Mouse (Mus musculus) liver, embryonic 14.5 days (tissue): ENCODE data around the gene Emx1. TPM values are rescaled to one million over a fixed set of nuclear protein-coding genes. Genes with fewer than 3 reads are reported as not detected.

ENCODE experiments used
- ATAC-seq: fragments of 200-750 bp; cut with Nextera tagmentation; 2 replicates; pipeline ENCODE4 v1.8.0; 2017; ENCODE audit warnings: moderate number of reproducible peaks, mild to moderate bottlenecking, moderate library complexity; ENCODE audit not compliant: insufficient read depth
- DNase-seq, 3 experiments: peaks; one replicate each; pipeline ENCODE4 v3.0.0-alpha.2; 2012 to 2013; ENCODE audit warnings: low read depth in 3 of 3, low spot score in 3 of 3
- H3K27ac ChIP-seq: fragments of 300-500 bp; sonication (generic); 2 replicates; pipeline ENCODE4 v1.5.1; 2014; ENCODE audit warnings: moderate library complexity, mild to moderate bottlenecking, control low read depth, inconsistent platforms
- H3K27me3 ChIP-seq: fragments of 300-500 bp; sonication (generic); 2 replicates; pipeline ENCODE4 v1.6.1; 2014; ENCODE audit warnings: mild to moderate bottlenecking, low read length, moderate library complexity; ENCODE audit not compliant: control insufficient read depth, insufficient read depth
- H3K36me3 ChIP-seq: fragments of 300-500 bp; sonication (generic); replicated peaks from 2 replicates; pipeline ENCODE4 v1.6.1; 2014; ENCODE audit warnings: low read depth; ENCODE audit not compliant: control insufficient read depth, insufficient read depth
- H3K4me1 ChIP-seq, 2 experiments: fragments of 200-500 bp in 1 of 2; fragments of 300-500 bp in 1 of 2; sonication (generic) in 1 of 2; replicated peaks; 2 replicates each; pipeline ENCODE4 v1.6.1; 2012 to 2014; ENCODE audit warnings: antibody characterized with exemption in 1 of 2, inconsistent platforms in 1 of 2, low read length in 1 of 2; ENCODE audit not compliant: control insufficient read depth in 2 of 2, insufficient read depth in 2 of 2
- H3K4me2 ChIP-seq: fragments of 300-500 bp; sonication (generic); 2 replicates; pipeline ENCODE4 v1.6.1; 2014; ENCODE audit warnings: low read depth, mild to moderate bottlenecking, control low read depth, moderate library complexity
- H3K4me3 ChIP-seq, 2 experiments: fragments of 200-500 bp in 1 of 2; fragments of 300-500 bp in 1 of 2; sonication (generic) in 1 of 2; 2 replicates each; pipeline ENCODE4 v1.5.1; 2012 to 2014; ENCODE audit warnings: low read depth in 2 of 2, low read length in 2 of 2, mild to moderate bottlenecking in 2 of 2, control low read depth in 1 of 2, inconsistent platforms in 1 of 2, moderate library complexity in 1 of 2; ENCODE audit not compliant: insufficient read depth in 1 of 2
- H3K9ac ChIP-seq: fragments of 300-500 bp; sonication (generic); replicated peaks from 2 replicates; pipeline ENCODE4 v1.6.1; 2014; ENCODE audit warnings: mild to moderate bottlenecking, control low read depth, moderate library complexity
- H3K9me3 ChIP-seq: fragments of 300-500 bp; sonication (generic); 2 replicates; pipeline ENCODE4 v1.6.1; 2016; ENCODE audit warnings: low read length, mixed read lengths; ENCODE audit not compliant: control insufficient read depth
- CTCF ChIP-seq: IDR thresholded peaks from 2 replicates; pipeline ENCODE4 v1.5.1; 2016; ENCODE audit warnings: antibody characterized with exemption, low read depth, control low read depth
- EP300 ChIP-seq: IDR thresholded peaks from 2 replicates; pipeline ENCODE4 v1.6.1; 2016; ENCODE audit warnings: antibody characterized with exemption, low read depth
- WGBS: fragments of 180-500 bp; shearing (Covaris S2); extraction: QIAGEN DNeasy Blood & Tissue Kit; methylation state at CpG from one replicate; pipeline ENCODE4 v1.1.7; 2014; ENCODE audit not compliant: insufficient replicate concordance; 5-methylcytosine and 5-hydroxymethylcytosine counted together
- polyA plus RNA-seq, 2 experiments: library from polyadenylated mRNA; depleted of rRNA in 1 of 2; stranded (reverse) in 1 of 2; unstranded in 1 of 2; fragments of >200 nt; fragmentation: Nextera tagmentation in 1 of 2; extraction: Ambion mirVana in 1 of 2; gene quantifications; 2 replicates each; pipeline versions ENCODE4 v1.2.1 to v1.2.3; 2012 to 2014

Gene Emx1
- polyA plus RNA-seq, 2 experiments = 0.03 TPM; not detected in 1

- no peaks in the 10 kb centered on the region for H3K9me3 ChIP-seq
- H3K4me3 ChIP-seq = no peak overlapping the region
- no peak overlapping the region for H3K9ac ChIP-seq
- H3K27ac ChIP-seq = no peak overlapping the region
- H3K27me3 ChIP-seq = no peaks in the 10 kb centered on the region
- no peak overlapping the region for H3K4me2 ChIP-seq
- no peaks in the 10 kb centered on the region for H3K4me1 ChIP-seq
- TF ChIP-seq EP300 = no peak
- no peak for TF ChIP-seq CTCF
- DNase-seq (no peak), ATAC-seq (no peak)
- 66% methylated on average over 10 of the region's 10 CpGs for WGBS
- no peaks in the 10 kb centered on the region for H3K36me3 ChIP-seq
Measured at GRCm38 (mm10) chr6:85222551-85222950, 35.3 kb downstream of the Emx1 start.

GRCm38 (mm10) chr6:85223498-85224150 lies 36.4 kb downstream of the Emx1 start:
- TF ChIP-seq EP300 = no peak
- no peak for TF ChIP-seq CTCF
- H3K4me2 ChIP-seq = no peak overlapping the region
- DNase-seq = no peak
- no peaks in the 10 kb centered on the region for H3K9me3 ChIP-seq
- ATAC-seq = no peak
- H3K4me1 ChIP-seq = no peaks in the 10 kb centered on the region
- no peaks in the 10 kb centered on the region for H3K27me3 ChIP-seq
- 61% methylated on average over 14 of the region's 14 CpGs for WGBS
- H3K4me3 ChIP-seq = no peak overlapping the region
- H3K9ac ChIP-seq = no peak overlapping the region
- no peaks in the 10 kb centered on the region for H3K36me3 ChIP-seq
- no peak overlapping the region for H3K27ac ChIP-seq

- no peak overlapping the region for H3K4me2 ChIP-seq
- H3K4me1 ChIP-seq = no peaks in the 10 kb centered on the region
- H3K9ac ChIP-seq = no peak overlapping the region
- H3K27me3 ChIP-seq = no peaks in the 10 kb centered on the region
- H3K9me3 ChIP-seq = no peaks in the 10 kb centered on the region
- DNase-seq (no peak), ATAC-seq (no peak)
- WGBS = 60% methylated on average over 15 of the region's 15 CpGs
- TF ChIP-seq EP300 (no peak), CTCF (no peak)
- no peaks in the 10 kb centered on the region for H3K36me3 ChIP-seq
- no peak overlapping the region for H3K4me3 ChIP-seq
- H3K27ac ChIP-seq = no peak overlapping the region
Measured at GRCm38 (mm10) chr6:85224442-85224891, 37.2 kb downstream of the Emx1 start.

GRCm38 (mm10) chr6:85226570-85226969 lies 39.3 kb downstream of the Emx1 start:
- TF ChIP-seq CTCF (no peak), EP300 (no peak)
- WGBS = 73% methylated on average over 9 of the region's 9 CpGs
- Histone ChIP-seq H3K27ac (no peak overlapping the region), H3K9me3 (no peaks in the 10 kb centered on the region), H3K4me3 (no peak overlapping the region), H3K4me1 (no peaks in the 10 kb centered on the region), H3K9ac (no peak overlapping the region), H3K27me3 (no peaks in the 10 kb centered on the region), H3K4me2 (no peak overlapping the region), H3K36me3 (no peaks in the 10 kb centered on the region)
- no peak for DNase-seq
- ATAC-seq = no peak

GRCm38 (mm10) chr6:85227520-85227919 lies 40.3 kb downstream of the Emx1 start:
- ATAC-seq = no peak

More at GRCm38 (mm10) chr6:85227520-85227919, 40.3 kb downstream of the Emx1 start:
- Histone ChIP-seq H3K4me1 (no peaks in the 10 kb centered on the region), H3K9ac (no peak overlapping the region), H3K27ac (no peak overlapping the region), H3K4me2 (no peak overlapping the region), H3K9me3 (no peaks in the 10 kb centered on the region), H3K4me3 (no peak overlapping the region), H3K27me3 (no peaks in the 10 kb centered on the region), H3K36me3 (no peaks in the 10 kb centered on the region)
- TF ChIP-seq CTCF (no peak), EP300 (no peak)
- 61% methylated on average over 2 of the region's 2 CpGs for WGBS
- no peak for DNase-seq
